Mouse (Mus musculus): ENCODE results near the gene Mstn. TPM values are rescaled to one million over a fixed set of nuclear protein-coding genes. Genes with fewer than 3 reads are reported as not detected.

The Mstn gene
- polyA plus RNA-seq, 1 experiment from 2014 or later, result 0.24 TPM

DNA sequence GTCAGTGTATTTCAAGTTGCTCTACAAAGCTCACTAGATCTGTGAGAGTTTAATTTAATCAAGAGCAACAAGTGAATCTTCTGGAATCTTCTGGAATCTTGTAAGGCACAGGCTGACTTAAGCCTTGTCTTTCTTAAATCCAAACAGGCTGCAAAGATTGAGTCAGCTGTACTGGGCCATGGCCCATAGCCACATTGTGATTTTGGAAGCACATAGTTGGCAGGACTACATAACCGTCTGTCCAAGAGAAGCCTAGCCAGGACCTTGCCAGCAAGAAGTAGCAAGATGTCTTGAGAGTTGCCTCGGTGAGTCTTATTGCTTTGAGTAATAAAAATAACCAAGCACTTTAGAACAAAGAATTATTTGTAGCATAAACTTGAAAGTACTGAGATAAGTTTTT is 18.4 kb downstream of the Mstn start:
- H3K9ac ChIP-seq (ENCODE audit: low read length), result no peak overlapping the region

DNA sequence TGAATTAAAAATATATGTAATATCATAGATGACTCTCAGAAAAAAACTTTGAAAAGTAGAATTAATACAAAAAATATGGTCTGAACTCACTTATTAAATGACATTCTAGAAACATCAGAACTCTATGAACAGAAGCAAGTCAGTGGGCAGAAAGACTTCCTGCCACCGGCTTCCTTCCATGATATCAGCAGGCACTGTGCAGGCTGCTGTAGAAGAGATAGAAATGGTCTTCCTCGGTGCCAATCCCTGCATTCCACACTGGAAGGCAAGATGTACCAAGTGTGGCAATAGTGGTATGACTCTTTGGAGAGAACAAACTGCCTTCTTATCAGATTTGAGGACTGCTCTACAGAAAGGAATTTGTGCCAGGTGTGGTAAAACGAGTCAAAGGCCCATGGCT is 19.2 kb downstream of the Mstn start:
- Histone ChIP-seq H3K4me2 (ENCODE audit: low read depth, low read length, severe bottlenecking) (no peak overlapping the region), H3K36me3 (ENCODE audit: control insufficient read depth, insufficient read depth, low read length) (no peaks in the 10 kb centered on the region), H3K27me3 (ENCODE audit: control insufficient read depth, insufficient read depth, low read length) (no peaks in the 10 kb centered on the region), H3K9me3 (ENCODE audit: control insufficient read depth, low read length) (no peaks in the 10 kb centered on the region), H3K27ac (ENCODE audit: low read depth, low read length) (no peak overlapping the region), H3K4me3 (ENCODE audit: low read depth, low read length) (no peak overlapping the region), H3K9ac (ENCODE audit: low read length) (no peak overlapping the region), H3K4me1 (replicated peaks; ENCODE audit: control insufficient read depth, insufficient read depth, low read length) (no peaks in the 10 kb centered on the region)
- WGBS, result 81% methylated on average over 3 of the region's 3 CpGs
- no peak for DNase-seq (ENCODE audit: low spot score)
- ATAC-seq (replicated peaks; ENCODE audit: low FRiP score), result no peak

More for the DNA sequence above, 18.4 kb downstream of the Mstn start:
- ATAC-seq (replicated peaks; ENCODE audit: low FRiP score) (no peak), DNase-seq (ENCODE audit: low spot score) (no peak)
- Histone ChIP-seq H3K4me3 (ENCODE audit: low read depth, low read length) (no peak overlapping the region), H3K27ac (ENCODE audit: low read depth, low read length) (no peak overlapping the region), H3K4me2 (ENCODE audit: low read depth, low read length, severe bottlenecking) (no peak overlapping the region), H3K27me3 (ENCODE audit: control insufficient read depth, insufficient read depth, low read length) (no peaks in the 10 kb centered on the region), H3K4me1 (replicated peaks; ENCODE audit: control insufficient read depth, insufficient read depth, low read length) (no peaks in the 10 kb centered on the region), H3K36me3 (ENCODE audit: control insufficient read depth, insufficient read depth, low read length) (no peaks in the 10 kb centered on the region), H3K9me3 (ENCODE audit: control insufficient read depth, low read length) (no peaks in the 10 kb centered on the region)
- 89% methylated on average over 2 of the region's 2 CpGs for WGBS

DNA sequence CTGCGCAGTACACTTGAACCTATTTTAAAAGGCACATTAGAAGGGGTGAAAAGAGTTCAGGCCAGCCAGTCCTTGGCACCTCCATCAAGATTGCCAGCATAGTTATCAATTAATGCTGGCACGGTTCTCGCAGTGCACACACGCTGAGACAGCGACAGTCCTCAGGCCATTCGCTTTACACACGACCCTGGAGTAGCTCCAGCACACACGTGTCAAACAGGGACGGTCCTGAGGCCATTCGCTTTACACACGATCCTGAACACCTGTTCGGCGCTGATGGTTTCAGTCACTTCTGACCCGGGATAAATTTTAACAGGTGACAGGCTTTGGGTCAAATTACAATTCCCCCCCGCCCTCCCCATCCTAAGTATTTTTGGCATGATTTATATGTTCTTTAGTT is 23.8 kb downstream of the Mstn start:
- no peak for ATAC-seq (replicated peaks; ENCODE audit: low FRiP score)
- H3K27me3 ChIP-seq (ENCODE audit: control insufficient read depth, insufficient read depth, low read length), result no peaks in the 10 kb centered on the region
- WGBS, result 86% methylated on average over 15 of the region's 15 CpGs

DNA sequence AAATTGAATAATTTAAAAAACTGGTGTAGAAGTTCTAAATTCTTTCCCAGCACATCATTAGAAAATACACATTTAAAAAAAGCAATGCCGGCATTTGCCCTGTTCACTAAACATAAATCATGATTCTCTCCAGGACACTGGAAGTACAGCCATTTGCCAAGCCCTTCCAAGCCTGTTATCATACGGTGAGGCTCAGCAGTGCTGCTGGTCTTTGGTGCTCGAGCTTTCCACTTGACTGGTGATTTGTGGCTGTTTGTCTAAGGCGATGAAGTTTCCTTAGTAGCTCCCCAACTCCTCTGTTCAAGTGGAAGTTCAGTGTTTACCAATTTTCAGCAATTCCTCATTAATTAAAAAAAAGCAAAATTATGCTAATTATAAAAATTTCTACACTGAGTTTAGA is 24.6 kb downstream of the Mstn start:
- no peaks in the 10 kb centered on the region for H3K27me3 ChIP-seq (ENCODE audit: control insufficient read depth, insufficient read depth, low read length)
- H3K36me3 ChIP-seq (ENCODE audit: control insufficient read depth, insufficient read depth, low read length), result no peaks in the 10 kb centered on the region
- no peak overlapping the region for H3K4me2 ChIP-seq (ENCODE audit: low read depth, low read length, severe bottlenecking)
- WGBS, result 77% methylated on average over 4 of the region's 4 CpGs
- H3K9me3 ChIP-seq (ENCODE audit: control insufficient read depth, low read length), result no peaks in the 10 kb centered on the region
- ATAC-seq (replicated peaks; ENCODE audit: low FRiP score) (no peak), DNase-seq (ENCODE audit: low spot score) (no peak)
- no peak overlapping the region for H3K4me3 ChIP-seq (ENCODE audit: low read depth, low read length)
- no peak overlapping the region for H3K9ac ChIP-seq (ENCODE audit: low read length)
- no peak overlapping the region for H3K27ac ChIP-seq (ENCODE audit: low read depth, low read length)
- H3K4me1 ChIP-seq (replicated peaks; ENCODE audit: control insufficient read depth, insufficient read depth, low read length), result no peaks in the 10 kb centered on the region

More for the DNA sequence above, 23.8 kb downstream of the Mstn start:
- Histone ChIP-seq H3K9ac (ENCODE audit: low read length) (no peak overlapping the region), H3K4me3 (ENCODE audit: low read depth, low read length) (no peak overlapping the region), H3K4me2 (ENCODE audit: low read depth, low read length, severe bottlenecking) (no peak overlapping the region), H3K36me3 (ENCODE audit: control insufficient read depth, insufficient read depth, low read length) (no peaks in the 10 kb centered on the region), H3K4me1 (replicated peaks; ENCODE audit: control insufficient read depth, insufficient read depth, low read length) (no peaks in the 10 kb centered on the region), H3K9me3 (ENCODE audit: control insufficient read depth, low read length) (no peaks in the 10 kb centered on the region), H3K27ac (ENCODE audit: low read depth, low read length) (no peak overlapping the region)
- no peak for DNase-seq (ENCODE audit: low spot score)

DNA sequence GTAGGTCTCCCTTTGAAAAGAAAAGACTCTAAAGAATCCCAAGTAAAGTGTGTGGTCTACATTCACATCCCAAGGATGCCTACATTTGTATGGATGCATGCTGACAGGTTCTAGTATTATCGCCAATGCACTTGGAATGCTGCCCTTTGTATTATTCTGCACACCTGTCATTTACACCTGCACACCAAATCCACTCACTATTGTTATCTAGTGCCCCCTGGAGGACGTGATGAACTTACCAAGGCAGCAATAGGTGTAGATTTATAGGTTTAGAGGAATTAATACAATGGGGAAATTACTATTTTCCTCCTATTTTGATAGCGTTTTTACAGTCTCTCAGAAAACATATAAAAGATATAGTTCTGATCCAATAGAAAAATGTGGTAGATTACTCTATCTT is 31.7 kb downstream of the Mstn start:
- WGBS, result 43% methylated on average over 3 of the region's 3 CpGs
- H3K36me3 ChIP-seq (ENCODE audit: control insufficient read depth, insufficient read depth, low read length), result no peaks in the 10 kb centered on the region
- ATAC-seq (replicated peaks; ENCODE audit: low FRiP score) (no peak), DNase-seq (ENCODE audit: low spot score) (no peak)
- H3K4me2 ChIP-seq (ENCODE audit: low read depth, low read length, severe bottlenecking), result no peak overlapping the region
- no peak overlapping the region for H3K9ac ChIP-seq (ENCODE audit: low read length)
- H3K4me3 ChIP-seq (ENCODE audit: low read depth, low read length), result no peak overlapping the region
- no peak overlapping the region for H3K27ac ChIP-seq (ENCODE audit: low read depth, low read length)
- no peaks in the 10 kb centered on the region for H3K4me1 ChIP-seq (replicated peaks; ENCODE audit: control insufficient read depth, insufficient read depth, low read length)
- no peaks in the 10 kb centered on the region for H3K9me3 ChIP-seq (ENCODE audit: control insufficient read depth, low read length)
- H3K27me3 ChIP-seq (ENCODE audit: control insufficient read depth, insufficient read depth, low read length), result no peaks in the 10 kb centered on the region

DNA sequence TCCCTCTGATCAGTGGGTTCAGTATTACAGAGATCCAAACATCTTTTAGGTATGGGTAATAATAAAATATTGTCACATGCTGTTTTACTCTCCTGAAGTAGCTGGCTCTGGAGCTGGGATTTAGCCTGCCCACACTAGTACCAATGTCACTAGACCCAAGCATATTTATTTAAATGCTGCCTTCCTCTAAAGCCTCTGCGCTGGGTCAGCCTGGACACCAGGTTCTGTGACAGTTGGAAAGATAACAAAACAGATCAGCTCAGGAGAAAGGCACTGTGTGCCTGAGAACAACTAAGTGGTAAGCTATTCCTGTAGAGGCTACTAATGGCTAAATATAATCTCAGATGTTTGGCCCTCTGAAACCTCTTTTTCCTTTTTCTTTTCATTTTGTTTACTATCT is 49.1 kb downstream of the Mstn start:
- H3K36me3 ChIP-seq (ENCODE audit: control insufficient read depth, insufficient read depth, low read length), result no peaks in the 10 kb centered on the region
- DNase-seq (ENCODE audit: low spot score), result no peak
- no peak for ATAC-seq (replicated peaks; ENCODE audit: low FRiP score)
- H3K27ac ChIP-seq (ENCODE audit: low read depth, low read length), result no peak overlapping the region
- no peaks in the 10 kb centered on the region for H3K27me3 ChIP-seq (ENCODE audit: control insufficient read depth, insufficient read depth, low read length)
- H3K9me3 ChIP-seq (ENCODE audit: control insufficient read depth, low read length), result no peaks in the 10 kb centered on the region
- no peak overlapping the region for H3K9ac ChIP-seq (ENCODE audit: low read length)
- H3K4me3 ChIP-seq (ENCODE audit: low read depth, low read length), result no peak overlapping the region
- 89% methylated on average over 1 of the region's 1 CpGs for WGBS
- no peak overlapping the region for H3K4me2 ChIP-seq (ENCODE audit: low read depth, low read length, severe bottlenecking)
- no peaks in the 10 kb centered on the region for H3K4me1 ChIP-seq (replicated peaks; ENCODE audit: control insufficient read depth, insufficient read depth, low read length)

Other genes starting within 250 kb of the Mstn start
- gene Inpp1, start 244.0 kb upstream of the Mstn start, polyA plus RNA-seq (2014; fragmentation: Nextera tagmentation; extraction: Ambion mirVana), result 10.4 and 13.8 TPM in 2 replicates
- gene Hibch, start 216.7 kb upstream of the Mstn start, polyA plus RNA-seq (2014; fragmentation: Nextera tagmentation; extraction: Ambion mirVana), result 21.9 and 24.1 TPM in 2 replicates
- 2.8 TPM in 2 replicates for gene 1700019D03Rik, start 41.5 kb upstream of the Mstn start, polyA plus RNA-seq (2014; fragmentation: Nextera tagmentation; extraction: Ambion mirVana)
- gene 1700019A02Rik, start 126.0 kb downstream of the Mstn start, polyA plus RNA-seq (2014; fragmentation: Nextera tagmentation; extraction: Ambion mirVana), result not detected in 2 replicates
- 26.8 and 30.0 TPM in 2 replicates for gene Pms1, start 235.4 kb downstream of the Mstn start, polyA plus RNA-seq (2014; fragmentation: Nextera tagmentation; extraction: Ambion mirVana)
- gene Ormdl1, start 235.5 kb downstream of the Mstn start, polyA plus RNA-seq (2014; fragmentation: Nextera tagmentation; extraction: Ambion mirVana), result 91.2 and 96.9 TPM in 2 replicates
- gene Gm28778, start 235.5 kb downstream of the Mstn start, polyA plus RNA-seq (2014; fragmentation: Nextera tagmentation; extraction: Ambion mirVana), result 0.95 TPM in 1 of 2 replicates, not detected in the other